Mouse (Mus musculus) kidney, postnatal 0 days (tissue): Measurements from ENCODE around the gene Ddx24. TPM values are rescaled to one million over a fixed set of nuclear protein-coding genes. Genes with fewer than 3 reads are reported as not detected.

Experiments
- ATAC-seq: fragments of 200-750 bp; cut with Nextera tagmentation; replicated peaks from 2 replicates; pipeline ENCODE4 v1.8.0; 2017; ENCODE audit warnings: low read depth, moderate number of reproducible peaks, moderate TSS enrichment, moderate library complexity; ENCODE audit not compliant: low FRiP score
- DNase-seq: peaks from one replicate; pipeline ENCODE4 v3.0.0-alpha.2; 2016; ENCODE audit warnings: low spot score
- H3K27ac ChIP-seq: fragments of 300-500 bp; sonication (generic); 2 replicates; pipeline ENCODE4 v1.5.1; 2014; ENCODE audit warnings: mild to moderate bottlenecking
- H3K27me3 ChIP-seq: fragments of 300-500 bp; sonication (generic); 2 replicates; pipeline ENCODE4 v1.6.1; 2014; ENCODE audit warnings: low read length, mixed read lengths; ENCODE audit not compliant: insufficient read depth
- H3K36me3 ChIP-seq: fragments of 300-500 bp; sonication (generic); 2 replicates; pipeline ENCODE4 v1.6.1; 2014; ENCODE audit warnings: low read length, mixed read lengths; ENCODE audit not compliant: insufficient read depth
- H3K4me1 ChIP-seq: fragments of 300-500 bp; sonication (generic); replicated peaks from 2 replicates; pipeline ENCODE4 v1.6.1; 2014; ENCODE audit warnings: antibody characterized with exemption, low read length, mixed read lengths; ENCODE audit not compliant: insufficient read depth
- H3K4me2 ChIP-seq: fragments of 300-500 bp; sonication (generic); 2 replicates; pipeline ENCODE4 v1.6.1; 2014; ENCODE audit warnings: mild to moderate bottlenecking, low read length, moderate library complexity, mixed read lengths
- H3K4me3 ChIP-seq: fragments of 300-500 bp; sonication (generic); replicated peaks from 2 replicates; pipeline ENCODE4 v1.5.1; 2014; ENCODE audit warnings: low read depth, low read length
- H3K9ac ChIP-seq: fragments of 300-500 bp; sonication (generic); 2 replicates; pipeline ENCODE4 v1.6.1; 2014; ENCODE audit warnings: low read depth, low read length
- H3K9me3 ChIP-seq: fragments of 300-500 bp; sonication (generic); replicated peaks from 2 replicates; pipeline ENCODE4 v1.6.1; 2016; ENCODE audit warnings: low read length, inconsistent platforms, mixed read lengths
- CTCF ChIP-seq: IDR thresholded peaks from 2 replicates; pipeline ENCODE4 v1.5.1; 2016; ENCODE audit warnings: antibody characterized with exemption, low read depth, mild to moderate bottlenecking, moderate library complexity
- WGBS: fragments of 180-500 bp; shearing (Covaris S2); extraction: QIAGEN DNeasy Blood & Tissue Kit; methylation state at CpG from one replicate; pipeline ENCODE4 v1.1.7; 2014; 5-methylcytosine and 5-hydroxymethylcytosine counted together
- polyA plus RNA-seq: library from polyadenylated mRNA; unstranded; fragments of >200 nt; fragmentation: Nextera tagmentation; extraction: Ambion mirVana; gene quantifications from 2 replicates; pipeline ENCODE4 v1.2.1, GENCODE M21; 2015

Ddx24 gene
- polyA plus RNA-seq, 1 experiment from 2014 or later: 120 TPM

- Histone ChIP-seq H3K4me1 (no peaks in the 10 kb centered on the region), H3K4me3 (no peak overlapping the region), H3K27me3 (no peaks in the 10 kb centered on the region), H3K27ac (no peak overlapping the region), H3K36me3 (no peaks in the 10 kb centered on the region), H3K9me3 (no peaks in the 10 kb centered on the region), H3K9ac (no peak overlapping the region), H3K4me2 (no peak overlapping the region)
- no peak for TF ChIP-seq CTCF
- WGBS: 64% methylated on average over 8 of the region's 8 CpGs
- DNase-seq: no peak
- ATAC-seq: no peak
Measured at GRCm38 (mm10) chr12:103358216-103358615, 67.4 kb downstream of the Ddx24 start.

Other genes starting within 250 kb of the Ddx24 start
- 0.42 and 0.70 TPM in 2 replicates for gene Prima1, start 183.7 kb downstream of the Ddx24 start, polyA plus RNA-seq
- gene Fam181a, start 114.9 kb downstream of the Ddx24 start, polyA plus RNA-seq: not detected in 2 replicates
- 1.3 and 1.8 TPM in 2 replicates for gene Asb2, start 69.8 kb downstream of the Ddx24 start, polyA plus RNA-seq
- 5.6 TPM in 2 replicates for gene Otub2, start 37.1 kb downstream of the Ddx24 start, polyA plus RNA-seq
- gene 9330161L09Rik, start 18.0 kb downstream of the Ddx24 start, polyA plus RNA-seq: 0.34 and 0.41 TPM in 2 replicates
- gene Ifi27, start 8.4 kb upstream of the Ddx24 start, polyA plus RNA-seq: 34.1 and 37.5 TPM in 2 replicates
- 126 and 205 TPM in 2 replicates for gene Ifi27l2a, start 17.9 kb upstream of the Ddx24 start, polyA plus RNA-seq
- gene Ifi27l2b, start 31.4 kb upstream of the Ddx24 start, polyA plus RNA-seq: not detected in 2 replicates
- gene Ppp4r4, start 106.5 kb upstream of the Ddx24 start, polyA plus RNA-seq: 1.6 and 1.8 TPM in 2 replicates
- 9.7 and 9.8 TPM in 2 replicates for gene Serpina10, start 205.6 kb upstream of the Ddx24 start, polyA plus RNA-seq
- gene Serpina6, start 231.4 kb upstream of the Ddx24 start, polyA plus RNA-seq: 355 and 410 TPM in 2 replicates